Mouse (Mus musculus) embryonic fibroblast, embryonic 13.5 days (primary cell): ENCODE data around the gene Arhgef39. TPM values are rescaled to one million over a fixed set of nuclear protein-coding genes. Genes with fewer than 3 reads are reported as not detected.

Experiments used
- H3K27ac ChIP-seq: 2 replicates; pipeline ENCODE4 v1.5.1; 2012; ENCODE audit warnings: low read length, control low read depth, inconsistent platforms; ENCODE audit not compliant: insufficient read depth
- H3K4me1 ChIP-seq: 2 replicates; pipeline ENCODE4 v1.6.1; 2011; ENCODE audit warnings: low read length; ENCODE audit not compliant: control insufficient read depth, insufficient read depth
- H3K4me3 ChIP-seq: 2 replicates; pipeline ENCODE4 v1.5.1; 2011; ENCODE audit warnings: mild to moderate bottlenecking, control low read depth, low read length; ENCODE audit not compliant: insufficient read depth
- CTCF ChIP-seq: IDR thresholded peaks from 2 replicates; pipeline ENCODE4 v1.5.1; 2011; ENCODE audit warnings: mild to moderate bottlenecking, control low read depth, low read length, moderate library complexity, borderline replicate concordance; ENCODE audit not compliant: insufficient read depth
- POLR2A ChIP-seq: IDR thresholded peaks from 2 replicates; pipeline ENCODE4 v1.6.1; 2011; ENCODE audit warnings: low read depth, mild to moderate bottlenecking, control low read depth, low read length, moderate library complexity
- polyA plus RNA-seq: library from polyadenylated mRNA; stranded (reverse); fragments of >200 nt; gene quantifications from 2 replicates; pipeline ENCODE4 v1.2.4, GENCODE M21; 2011; ENCODE audit warnings: low read depth; ENCODE audit not compliant: missing spikeins, insufficient read length

The Arhgef39 gene
- polyA plus RNA-seq, 1 experiment: 12.8 TPM

DNA sequence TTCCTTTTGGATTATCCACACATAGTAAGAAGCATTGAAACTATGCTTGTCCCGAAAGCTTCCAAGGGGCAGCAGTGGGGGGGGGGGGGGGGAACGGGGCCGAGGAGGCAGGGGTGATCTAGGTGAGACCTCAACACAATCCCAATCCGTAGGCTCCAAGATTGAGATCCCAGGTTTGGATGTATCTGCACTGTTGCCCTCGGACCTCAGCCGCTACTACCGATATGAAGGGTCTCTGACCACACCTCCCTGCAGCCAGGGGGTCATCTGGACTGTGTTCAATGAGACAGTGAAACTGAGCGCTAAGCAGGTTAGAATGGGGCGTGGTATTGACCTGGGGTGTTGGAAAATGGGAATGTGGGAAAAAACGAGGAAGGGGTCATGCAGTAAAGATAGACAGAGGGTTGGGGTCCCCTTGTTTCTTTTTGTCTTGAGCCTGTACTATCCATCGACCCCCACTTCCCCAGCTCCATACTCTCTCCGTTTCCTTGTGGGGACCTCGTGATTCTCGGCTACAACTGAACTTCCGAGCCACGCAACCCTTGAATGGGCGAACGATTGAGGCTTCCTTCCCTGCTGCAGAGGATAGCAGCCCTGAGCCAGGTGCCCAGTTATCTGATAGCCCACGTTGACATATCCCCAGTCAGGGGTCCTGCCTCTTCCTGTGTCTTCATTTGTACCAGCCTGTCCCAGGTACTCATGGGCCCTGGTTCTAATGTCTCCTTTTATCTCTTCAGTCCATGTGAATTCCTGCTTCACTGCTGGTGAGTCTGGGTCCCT, 12.4 kb upstream of the Arhgef39 start:
- Histone ChIP-seq H3K4me1 (no peaks in the 10 kb centered on the region; the same call in 1 of the 2 replicates), H3K27ac (no peak overlapping the region), H3K4me3 (no peak overlapping the region)
- TF ChIP-seq POLR2A (peak; percentile 50), CTCF (no peak)

- Histone ChIP-seq H3K4me3 (no peak overlapping the region), H3K4me1 (no peaks in the 10 kb centered on the region; the same call in 1 of the 2 replicates), H3K27ac (no peak overlapping the region)
- TF ChIP-seq CTCF: no peak
- TF ChIP-seq POLR2A: no peak
These were observed 9.6 kb upstream of the Arhgef39 start for GRCm38 (mm10) chr4:43509109-43509508.

- no peak overlapping the region for H3K27ac ChIP-seq
- peak; percentile 87 for TF ChIP-seq POLR2A
- no peak for TF ChIP-seq CTCF
- peak overlapping the region; percentile 35 for H3K4me3 ChIP-seq
- no peaks in the 10 kb centered on the region; the same call in 1 of the 2 replicates for H3K4me1 ChIP-seq
These were observed 9.1 kb upstream of the Arhgef39 start for GRCm38 (mm10) chr4:43508666-43508997.

DNA sequence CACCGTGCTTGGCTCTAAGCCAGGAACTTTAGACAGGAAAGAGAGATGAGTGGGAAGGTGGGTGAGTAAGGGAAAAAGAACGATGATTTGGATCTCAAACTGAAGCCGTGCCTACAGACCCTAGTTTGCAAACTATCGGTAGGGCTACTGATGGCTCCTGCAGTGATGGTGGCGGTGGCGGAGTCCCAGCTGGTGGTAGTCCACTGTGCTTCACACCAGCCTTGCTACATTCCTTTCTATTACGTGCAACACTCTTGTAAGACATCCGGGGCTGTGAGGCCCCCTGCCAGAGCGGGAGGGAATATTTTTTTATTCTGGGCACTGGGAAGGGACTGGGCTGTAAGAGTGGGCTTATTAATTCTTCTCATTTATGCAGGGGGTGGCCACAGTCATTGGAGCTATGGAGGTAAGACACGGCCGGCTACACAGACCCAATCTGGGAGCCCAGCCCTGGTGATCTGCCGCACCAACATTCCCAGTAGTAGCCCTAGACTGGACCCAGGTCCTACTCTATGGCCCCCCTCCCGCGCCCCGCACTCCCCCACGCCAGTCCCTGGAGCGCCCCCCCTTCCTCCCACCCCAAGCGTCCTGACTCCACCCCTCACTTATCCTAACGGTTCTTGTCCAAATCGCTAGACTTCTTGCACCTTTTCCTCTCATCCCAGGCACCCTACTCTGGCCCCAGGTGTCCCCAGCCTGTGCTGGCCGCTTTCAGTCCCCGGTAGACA, 8.6 kb upstream of the Arhgef39 start:
- H3K4me3 ChIP-seq: peak overlapping the region; percentile 35
- no peak for TF ChIP-seq CTCF
- TF ChIP-seq POLR2A: 0 out of 2 replicates have a peak, but pooled peaks have one; percentile 8
- H3K4me1 ChIP-seq: no peaks in the 10 kb centered on the region; the same call in 1 of the 2 replicates
- no peak overlapping the region for H3K27ac ChIP-seq

DNA sequence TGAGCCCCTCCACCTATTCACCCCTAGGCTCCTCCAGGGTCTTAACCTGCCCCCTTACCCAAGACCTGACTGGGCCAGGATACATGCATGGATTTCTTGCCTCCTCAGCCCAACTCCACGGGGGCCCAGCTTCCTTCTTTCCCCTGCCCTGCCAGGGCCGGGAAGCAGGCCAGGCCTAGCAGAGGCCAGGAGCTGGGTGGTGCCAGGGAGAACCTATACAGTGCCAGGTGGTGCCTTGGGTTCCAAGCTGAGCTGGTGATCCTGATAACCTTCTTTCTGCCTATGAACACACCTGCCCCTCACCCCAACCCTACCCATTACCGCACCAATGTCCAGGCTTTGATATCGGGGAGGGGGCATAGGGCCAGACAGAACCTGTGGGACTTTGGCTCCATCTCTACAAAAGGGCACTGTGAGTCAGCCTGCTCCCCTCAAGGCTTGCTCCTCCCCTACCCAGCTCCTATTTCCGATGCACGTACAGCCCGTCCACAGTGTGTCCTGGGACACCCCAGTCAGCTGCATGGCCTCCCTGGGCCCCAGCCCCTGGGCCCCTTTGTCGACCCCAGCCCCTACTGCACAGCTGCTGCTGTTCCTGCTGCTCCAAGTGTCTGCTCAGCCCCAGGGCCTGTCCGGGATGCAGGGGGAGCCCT, 7.2 kb upstream of the Arhgef39 start, which contains the start of gene Car9:
TSS of gene Car9 (plus strand) at position 431 of the 650 bp plus-strand sequence.
- no peak within 1 kb of the TSS for H3K27ac ChIP-seq
- no peak for TF ChIP-seq CTCF
- H3K4me1 ChIP-seq: no peaks in the 10 kb centered on the region; the same call in 1 of the 2 replicates
- H3K4me3 ChIP-seq: no peak within 1 kb of the TSS

DNA sequence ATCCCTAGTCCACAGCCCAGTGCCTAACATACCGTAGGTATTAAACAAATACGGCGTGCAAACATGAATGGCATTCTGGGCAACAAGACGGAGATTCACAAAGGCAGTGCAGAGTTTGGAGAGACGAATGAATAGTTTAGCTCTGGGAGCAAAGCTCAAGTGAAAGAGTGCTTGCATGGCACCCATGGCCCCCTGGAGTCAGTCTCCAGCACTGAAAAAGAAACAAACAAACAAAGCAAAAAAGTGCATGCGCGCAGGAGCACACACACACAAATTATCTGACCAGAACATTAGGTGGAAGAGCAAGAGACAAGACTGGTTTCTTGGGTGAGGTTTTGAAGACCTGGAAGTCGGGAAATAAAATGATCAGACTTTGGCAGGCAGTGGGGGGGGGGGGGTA, 6.6 kb upstream of the Arhgef39 start:
- TF ChIP-seq POLR2A (no peak), CTCF (no peak)
- no peaks in the 10 kb centered on the region; the same call in 1 of the 2 replicates for H3K4me1 ChIP-seq
- no peak overlapping the region for H3K27ac ChIP-seq
- H3K4me3 ChIP-seq: no peak overlapping the region

DNA sequence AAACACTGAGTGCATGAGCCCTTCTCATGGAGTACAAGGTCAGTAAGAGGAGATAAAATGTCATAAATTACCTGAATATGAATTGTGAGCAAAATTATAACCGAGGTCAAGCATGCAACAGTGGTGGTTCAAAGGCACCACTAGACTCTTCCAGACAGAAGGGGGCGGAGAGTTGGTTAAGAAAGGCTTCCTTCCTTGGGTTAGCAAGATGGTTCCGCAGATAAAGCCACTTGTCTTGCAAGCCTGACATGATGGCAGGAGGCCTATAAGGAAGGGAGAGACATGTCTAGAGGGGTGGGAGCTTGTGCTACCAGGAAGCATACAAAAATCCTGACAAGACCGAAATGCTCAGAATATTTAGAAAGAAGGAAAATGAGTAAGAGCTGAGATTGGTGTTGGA, 4.8 kb upstream of the Arhgef39 start:
- Histone ChIP-seq H3K4me1 (no peaks in the 10 kb centered on the region; the same call in 1 of the 2 replicates), H3K4me3 (no peak overlapping the region), H3K27ac (no peak overlapping the region)
- TF ChIP-seq POLR2A: no peak
- no peak for TF ChIP-seq CTCF

DNA sequence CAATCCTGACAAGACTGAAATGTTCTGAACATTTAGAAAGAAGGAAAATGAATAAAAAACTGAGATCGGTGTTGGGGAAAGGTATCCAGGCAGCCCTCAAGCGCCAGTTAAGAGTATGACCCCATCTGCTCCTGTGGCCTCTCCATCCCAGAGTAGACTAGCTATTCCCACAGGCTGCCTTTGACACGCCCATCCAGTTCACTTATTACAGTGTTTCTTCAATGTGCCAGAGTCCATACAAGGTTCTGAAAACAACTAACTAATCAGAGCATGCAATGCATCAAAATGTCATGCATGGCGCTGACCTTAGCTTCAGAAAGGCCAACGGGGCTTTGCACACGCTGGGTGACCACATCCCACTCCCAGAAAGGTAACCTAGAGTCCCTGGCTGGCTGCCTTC, 4.0 kb upstream of the Arhgef39 start:
- Histone ChIP-seq H3K4me1 (no peaks in the 10 kb centered on the region; the same call in 1 of the 2 replicates), H3K27ac (no peak overlapping the region), H3K4me3 (no peak overlapping the region)
- TF ChIP-seq POLR2A (no peak), CTCF (no peak)

GRCm38 (mm10) chr4:43503041-43503440, 3.5 kb upstream of the Arhgef39 start:
- TF ChIP-seq CTCF (no peak), POLR2A (no peak)
- Histone ChIP-seq H3K4me1 (no peaks in the 10 kb centered on the region; the same call in 1 of the 2 replicates), H3K4me3 (no peak overlapping the region), H3K27ac (no peak overlapping the region)

GRCm38 (mm10) chr4:43498983-43499382, 512 bp downstream of the Arhgef39 start:
- 0 out of 2 replicates have a peak, but pooled peaks cover 5% of the 10 kb centered on the region for H3K4me1 ChIP-seq
- no peak overlapping the region for H3K27ac ChIP-seq
- peak overlapping the region; percentile 57 for H3K4me3 ChIP-seq
- peak; percentile 21; the same call in 1 of the 2 replicates for TF ChIP-seq CTCF
- TF ChIP-seq POLR2A: no peak
